Mouse (Mus musculus) heart, embryonic 14.5 days (tissue): ENCODE measurements around the gene Samd7. TPM values are rescaled to one million over a fixed set of nuclear protein-coding genes. Genes with fewer than 3 reads are reported as not detected.

Experiments
- polyA plus RNA-seq: library from polyadenylated mRNA; unstranded; fragments of >200 nt; fragmentation: Nextera tagmentation; extraction: Ambion mirVana; gene quantifications from 2 replicates; pipeline ENCODE4 v1.2.1, GENCODE M21; 2014

Gene Samd7
- polyA plus RNA-seq, 1 experiment from 2014 or later, result not detected

Other genes with a start within 250 kb of the Samd7 start
- 23.0 and 24.1 TPM in 2 replicates for gene Mecom, start 198.3 kb upstream of the Samd7 start, polyA plus RNA-seq
- not detected in 2 replicates for gene Actrt3, start 146.4 kb upstream of the Samd7 start, polyA plus RNA-seq
- gene Mynn, start 144.2 kb upstream of the Samd7 start, polyA plus RNA-seq, result 23.4 and 25.9 TPM in 2 replicates
- gene Lrriq4, start 101.8 kb upstream of the Samd7 start, polyA plus RNA-seq, result 0.11 TPM in 1 of 2 replicates, not detected in the other
- 0.27 and 0.68 TPM in 2 replicates for gene Lrrc34, start 98.4 kb upstream of the Samd7 start, polyA plus RNA-seq
- not detected in 2 replicates for gene Lrrc31, start 46.5 kb upstream of the Samd7 start, polyA plus RNA-seq
- 68.7 and 72.3 TPM in 2 replicates for gene Sec62, start 46.6 kb downstream of the Samd7 start, polyA plus RNA-seq
- 1.6 and 2.3 TPM in 2 replicates for gene Gpr160, start 109.7 kb downstream of the Samd7 start, polyA plus RNA-seq
- 6.6 and 7.2 TPM in 2 replicates for gene Phc3, start 223.1 kb downstream of the Samd7 start, polyA plus RNA-seq
- 18.4 and 21.1 TPM in 2 replicates for gene Prkci, start 249.5 kb downstream of the Samd7 start, polyA plus RNA-seq